Mouse (Mus musculus): Measurements from ENCODE around the gene BC030870. TPM values are rescaled to one million over a fixed set of nuclear protein-coding genes. Genes with fewer than 3 reads are reported as not detected.

Gene BC030870
- total RNA-seq, 2 experiments from 2014 or later = not detected

- intact Hi-C loops (cut with DNase I) = no loop called here
- DNase-seq = no peak
Observed at GRCm38 (mm10) chr8:65085680-65086079, 43.7 kb downstream of the BC030870 start.

DNA sequence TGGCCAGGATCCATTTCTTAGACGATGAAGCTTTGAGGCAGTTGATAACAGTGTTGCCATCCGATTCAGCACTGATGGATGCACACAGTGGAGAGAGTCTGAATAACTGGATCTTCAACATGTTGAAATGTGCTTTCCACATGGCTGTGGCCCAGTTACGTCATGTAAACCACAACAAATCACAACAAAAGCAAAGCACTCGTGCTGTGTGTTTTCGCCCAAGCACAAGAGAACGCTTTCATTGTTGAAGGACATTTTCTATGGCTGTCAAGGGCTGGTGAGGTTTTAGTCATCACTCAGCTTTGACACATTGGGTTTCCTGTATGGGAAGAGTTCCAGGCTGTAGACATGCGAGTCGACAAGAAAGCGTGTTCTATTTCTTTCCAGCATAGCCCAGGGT, 48.6 kb downstream of the BC030870 start:
- intact Hi-C loops (cut with DNase I) = no loop called here
- no peak for DNase-seq

DNA sequence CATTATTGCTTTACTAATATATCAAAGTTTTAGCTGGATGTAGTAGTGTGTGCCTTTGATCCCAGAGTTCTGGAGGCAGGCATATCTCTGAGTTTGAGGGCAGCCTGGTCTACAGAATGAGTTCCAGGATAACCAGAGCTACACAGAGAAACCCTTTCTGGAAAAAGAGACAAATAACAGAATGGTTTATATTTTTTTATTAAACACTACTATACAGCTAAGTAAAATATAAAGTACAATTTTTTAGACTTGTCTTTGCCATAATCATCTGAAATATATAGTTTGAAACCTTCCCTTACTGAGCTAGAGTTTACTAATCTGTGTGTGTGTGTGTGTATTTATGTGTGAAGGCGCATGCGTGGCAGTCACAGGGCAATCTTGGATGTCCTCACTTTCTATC, 54.6 kb downstream of the BC030870 start, which contains the start of gene Gm10663:
TSS of gene Gm10663 (plus strand) at position 301 of the 400 bp plus-strand sequence.
- intact Hi-C loops (cut with DNase I) = no loop called here
- no peak for DNase-seq

GRCm38 (mm10) chr8:65070996-65071395, 58.4 kb downstream of the BC030870 start:
- DNase-seq = no peak
- intact Hi-C loops (cut with DNase I) = no loop called here

- intact Hi-C loops (cut with DNase I) = no loop called here
- DNase-seq = no peak
Observed at GRCm38 (mm10) chr8:65068473-65068819, 60.9 kb downstream of the BC030870 start.

DNA sequence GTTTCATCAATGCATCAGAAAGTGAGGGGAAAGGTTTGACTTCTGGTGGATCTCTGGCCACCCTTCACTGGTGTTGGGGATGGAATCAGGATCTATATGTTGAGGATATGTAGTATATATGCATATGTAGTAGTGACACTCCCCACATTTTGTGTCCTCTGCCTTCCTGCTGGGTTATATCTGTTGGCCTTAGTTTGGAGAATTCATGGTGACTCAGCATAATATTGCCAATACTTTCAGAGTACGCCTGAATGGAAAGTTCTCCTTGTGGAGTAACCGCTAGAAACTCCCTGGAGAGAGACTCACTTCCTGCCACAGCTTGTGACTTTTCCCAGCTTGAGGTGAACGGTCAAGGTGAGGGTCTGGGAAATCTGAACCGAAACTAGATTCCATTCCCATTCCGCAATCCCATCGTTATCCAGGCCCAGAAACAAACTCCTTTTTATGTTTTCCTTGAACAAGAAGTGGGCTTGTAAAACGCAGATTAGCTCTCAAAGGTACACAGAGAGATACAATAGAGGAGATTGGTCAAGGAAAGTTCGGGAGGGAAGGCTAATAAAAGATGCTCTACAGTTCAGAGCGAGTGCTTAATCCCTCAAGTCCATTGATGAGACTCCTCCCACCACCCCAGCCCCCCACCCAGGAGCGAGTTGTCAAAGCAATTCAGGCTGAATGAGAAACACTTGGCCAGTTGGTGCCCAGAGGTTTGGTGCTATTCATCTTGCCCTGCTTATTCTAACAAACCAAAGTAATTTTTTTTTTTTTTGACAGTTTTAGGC, 61.5 kb downstream of the BC030870 start:
- no peak for DNase-seq
- intact Hi-C loops (cut with DNase I) = no loop called here

GRCm38 (mm10) chr8:65067031-65067430, 62.3 kb downstream of the BC030870 start:
- no peak for DNase-seq
- intact Hi-C loops (cut with DNase I) = no loop called here

DNA sequence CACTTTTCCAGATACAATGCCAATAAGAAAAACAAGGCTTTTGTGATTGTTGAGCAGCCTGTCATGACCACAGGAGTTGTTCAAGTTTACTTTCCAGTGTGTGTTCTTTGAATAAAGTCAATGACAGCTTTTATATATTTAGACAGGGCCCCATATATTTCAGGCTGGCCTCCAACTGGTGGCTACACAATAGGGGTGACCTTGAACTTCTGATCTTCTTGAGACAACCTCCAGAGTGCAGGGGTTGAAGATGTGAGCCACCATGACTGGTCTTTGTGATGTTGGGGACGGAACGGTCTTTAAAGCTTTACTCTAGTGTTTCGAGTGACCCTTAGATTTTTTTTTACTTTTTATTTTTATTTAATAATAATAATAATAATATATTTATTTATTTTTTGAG, 63.7 kb downstream of the BC030870 start:
- intact Hi-C loops (cut with DNase I) = no loop called here
- no peak for DNase-seq

DNA sequence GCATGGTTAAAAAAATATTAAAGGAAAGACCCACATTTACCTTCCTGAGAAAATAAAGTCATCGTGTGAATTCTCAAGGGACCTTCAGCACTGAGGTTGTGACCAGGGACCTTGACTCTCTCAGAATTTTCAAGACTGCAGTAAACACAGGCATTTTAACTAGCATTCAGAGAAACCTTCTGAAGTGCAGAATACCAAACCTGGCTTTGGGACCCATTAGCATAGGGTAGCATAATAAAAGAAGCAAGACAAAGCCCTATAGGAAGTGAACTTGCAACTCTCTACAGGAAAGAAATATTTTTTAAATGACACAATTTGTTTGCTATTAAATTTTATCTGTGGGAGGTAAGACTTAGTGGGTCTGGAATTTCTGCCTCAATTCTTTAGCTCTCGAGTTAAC, 65.3 kb downstream of the BC030870 start:
- intact Hi-C loops (cut with DNase I) = no loop called here
- no peak for DNase-seq

- intact Hi-C loops (cut with DNase I) = no loop called here
- no peak for DNase-seq
Observed at GRCm38 (mm10) chr8:65062195-65062594, 67.2 kb downstream of the BC030870 start.

DNA sequence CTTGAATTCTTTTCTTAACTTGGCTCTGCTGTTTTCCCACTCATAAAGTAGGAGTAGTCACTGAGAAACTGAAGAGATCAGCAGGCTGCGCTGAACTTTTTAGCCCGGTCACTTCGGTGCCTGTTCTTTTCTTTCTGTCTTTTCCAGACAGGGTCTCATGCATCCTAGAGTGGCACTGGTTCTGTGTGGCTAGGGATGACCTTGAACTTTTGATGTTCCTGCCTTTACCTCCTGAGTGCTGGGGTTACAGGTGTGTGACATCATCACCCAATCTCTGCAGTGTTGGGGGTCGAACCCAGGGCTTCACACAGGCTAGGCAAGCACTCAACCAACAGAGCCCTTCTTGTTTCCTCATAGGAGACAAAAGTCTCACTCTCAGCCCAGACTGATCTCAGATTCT, 72.6 kb downstream of the BC030870 start:
- intact Hi-C loops (cut with DNase I) = no loop called here
- no peak for DNase-seq

DNA sequence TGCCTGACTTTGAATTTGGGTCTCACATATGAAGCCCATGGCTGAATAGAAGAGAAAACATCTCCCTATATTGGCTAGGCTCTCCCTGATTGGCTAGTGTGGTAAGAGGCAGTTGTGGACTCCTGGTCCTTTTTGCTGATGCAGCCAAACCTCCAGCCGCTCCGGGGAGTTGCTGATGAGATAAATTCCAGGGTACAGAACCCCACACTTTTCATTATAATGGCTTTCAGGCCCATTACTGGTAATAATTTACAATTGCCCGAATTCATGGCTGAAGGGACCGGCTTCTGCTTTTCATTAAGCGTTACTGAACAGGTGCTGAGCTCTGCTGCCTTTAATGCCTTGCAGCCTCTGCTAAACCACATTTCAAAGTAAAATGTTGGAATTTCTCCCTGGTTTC, 75.4 kb downstream of the BC030870 start:
- intact Hi-C loops (cut with DNase I) = no loop called here
- DNase-seq = no peak

- intact Hi-C loops (cut with DNase I) = no loop called here
Observed at GRCm38 (mm10) chr8:65053554-65053953, 75.8 kb downstream of the BC030870 start.

DNA sequence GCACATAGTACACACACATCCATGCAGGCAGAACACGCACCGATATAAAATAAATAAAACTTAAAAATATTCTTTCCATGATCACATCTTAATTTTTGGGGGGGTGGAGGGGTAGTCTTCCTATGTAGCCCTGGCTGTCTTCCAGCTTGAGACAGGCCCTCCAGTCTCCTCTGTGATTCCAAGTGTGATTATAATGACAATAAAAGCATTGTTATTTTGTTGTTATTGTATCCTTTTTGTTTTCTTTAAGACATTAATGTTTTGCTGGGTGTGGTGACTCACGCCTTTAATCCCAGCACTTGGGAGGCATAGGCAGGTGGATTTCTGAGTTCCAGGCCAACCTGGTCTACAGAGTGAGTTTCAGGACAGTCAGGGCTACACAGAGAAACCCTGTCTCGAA, 81.6 kb downstream of the BC030870 start:
- intact Hi-C loops (cut with DNase I) = no loop called here
- no peak for DNase-seq

More at GRCm38 (mm10) chr8:65053554-65053953, 75.8 kb downstream of the BC030870 start:
- no peak for DNase-seq

GRCm38 (mm10) chr8:65047193-65047592, 82.2 kb downstream of the BC030870 start:
- no peak for DNase-seq
- intact Hi-C loops (cut with DNase I) = no loop called here

DNA sequence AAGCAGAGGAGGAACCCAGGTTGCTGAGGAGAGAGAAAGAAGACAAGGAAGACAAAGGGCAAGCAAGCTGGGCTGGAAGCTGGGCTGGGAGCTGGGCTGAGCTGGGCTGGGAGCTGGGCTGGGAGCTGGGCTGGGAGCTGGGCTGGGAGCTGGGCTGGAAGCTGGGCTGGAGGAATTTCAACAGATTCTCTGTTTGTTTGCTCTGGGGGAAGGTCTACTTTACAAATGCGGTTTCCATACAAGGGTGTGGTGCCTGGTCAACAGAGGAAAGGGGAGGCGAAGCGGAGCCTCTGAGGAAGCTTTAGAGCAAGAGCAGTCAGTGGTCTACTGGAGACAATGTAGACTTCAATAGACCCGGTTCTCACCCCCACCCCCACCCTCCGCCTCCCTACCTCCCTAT, 82.8 kb downstream of the BC030870 start:
- intact Hi-C loops (cut with DNase I) = no loop called here
- no peak for DNase-seq

GRCm38 (mm10) chr8:65037117-65037533, 92.2 kb downstream of the BC030870 start, which contains the start of gene Apela:
Apela (minus strand) TSS chr8:65037336.
- no peak for DNase-seq
- intact Hi-C loops (cut with DNase I) = no loop called here

Small RNA genes within 50 kb of the gene (microRNA-seq; reads per million reads assigned to microRNA genes)
- gene Gm24333 = 0 reads per million in 2 experiments

Other genes with a start within 250 kb of the BC030870 start
- 10 to 100 TPM; 14.7 to 17.3 TPM for gene Tmem192, start 182.4 kb downstream of the BC030870 start, total RNA-seq (2021)
- not detected for gene Trim75, start 141.7 kb downstream of the BC030870 start, total RNA-seq (2021)
- gene Trim61, start 111.0 kb downstream of the BC030870 start, total RNA-seq (2021) = not detected
- gene Trim60, start 111.0 kb downstream of the BC030870 start, total RNA-seq (2021) = not detected
- not detected for gene Apela, start 92.2 kb downstream of the BC030870 start, total RNA-seq (2021)
- gene Gm10663, start 54.5 kb downstream of the BC030870 start, total RNA-seq (2021) = not detected